Mouse (Mus musculus) midbrain, embryonic 16.5 days (tissue): ENCODE data around the gene Krtap4-2. TPM values are rescaled to one million over a fixed set of nuclear protein-coding genes. Genes with fewer than 3 reads are reported as not detected.
"Not testable (repeated sequence)": the region's sequence is repeated elsewhere in the genome, so short reads cannot be mapped to it uniquely, and the experiment has no call there.

Experiments
- ATAC-seq: fragments of 200-750 bp; cut with Nextera tagmentation; 2 replicates; pipeline ENCODE4 v1.8.0; 2017; ENCODE audit warnings: moderate TSS enrichment
- H3K27ac ChIP-seq: fragments of 300-500 bp; sonication (generic); 2 replicates; pipeline ENCODE4 v1.5.1; 2014; ENCODE audit warnings: mild to moderate bottlenecking, low read length, mixed read lengths
- H3K27me3 ChIP-seq: fragments of 300-500 bp; sonication (generic); 2 replicates; pipeline ENCODE4 v1.6.1; 2014; ENCODE audit warnings: low read depth, low read length, mixed read lengths; ENCODE audit not compliant: control insufficient read depth, insufficient read depth
- H3K36me3 ChIP-seq: fragments of 300-500 bp; sonication (generic); 2 replicates; pipeline ENCODE4 v1.6.1; 2014; ENCODE audit warnings: mild to moderate bottlenecking, low read length, moderate library complexity, mixed read lengths; ENCODE audit not compliant: control insufficient read depth, insufficient read depth
- H3K4me1 ChIP-seq: fragments of 300-500 bp; sonication (generic); 2 replicates; pipeline ENCODE4 v1.6.1; 2014; ENCODE audit warnings: mild to moderate bottlenecking, low read length, mixed read lengths; ENCODE audit not compliant: control insufficient read depth, insufficient read depth
- H3K4me2 ChIP-seq: fragments of 300-500 bp; sonication (generic); 2 replicates; pipeline ENCODE4 v1.6.1; 2014; ENCODE audit warnings: mild to moderate bottlenecking, low read length, mixed read lengths
- H3K4me3 ChIP-seq: fragments of 300-500 bp; sonication (generic); 2 replicates; pipeline ENCODE4 v1.5.1; 2014; ENCODE audit warnings: low read depth, mild to moderate bottlenecking, low read length, moderate library complexity, mixed read lengths
- H3K9ac ChIP-seq: fragments of 300-500 bp; sonication (generic); 2 replicates; pipeline ENCODE4 v1.6.1; 2014; ENCODE audit warnings: low read depth, low read length, mixed read lengths
- H3K9me3 ChIP-seq: fragments of 300-500 bp; sonication (generic); replicated peaks from 2 replicates; pipeline ENCODE4 v1.6.1; 2014; ENCODE audit warnings: mild to moderate bottlenecking, low read length, mixed read lengths; ENCODE audit not compliant: control insufficient read depth, poor library complexity, severe bottlenecking
- WGBS: fragments of 180-500 bp; shearing (Covaris S2); extraction: QIAGEN DNeasy Blood & Tissue Kit; methylation state at CpG from one replicate; pipeline ENCODE4 v1.1.7; 2014; 5-methylcytosine and 5-hydroxymethylcytosine counted together
- polyA plus RNA-seq: library from polyadenylated mRNA; unstranded; fragments of >200 nt; fragmentation: Nextera tagmentation; extraction: Ambion mirVana; gene quantifications from 2 replicates; pipeline ENCODE4 v1.2.1, GENCODE M21; 2015

Gene Krtap4-2
- polyA plus RNA-seq, 1 experiment from 2014 or later, result 0.25 TPM

- H3K4me1 ChIP-seq, H3K4me3 ChIP-seq, H3K27ac ChIP-seq, H3K9me3 ChIP-seq, H3K27me3 ChIP-seq, H3K9ac ChIP-seq, H3K36me3 ChIP-seq, H3K4me2 ChIP-seq, ATAC-seq: not testable (repeated sequence)
- WGBS, result 77% methylated on average over 1 of the region's 2 CpGs
These were observed 24.8 kb downstream of the Krtap4-2 start, which contains the start of gene Gm11937 for GRCm38 (mm10) chr11:99610089-99610488. Gene Gm11937, minus strand, starts transcription at chr11:99610189.

- no peak overlapping the region for H3K4me2 ChIP-seq
- ATAC-seq, result no peak
- 75% methylated on average over 1 of the region's 1 CpGs for WGBS
These were observed 25.8 kb downstream of the Krtap4-2 start for GRCm38 (mm10) chr11:99609126-99609525.

GRCm38 (mm10) chr11:99603208-99603607 is 31.7 kb downstream of the Krtap4-2 start, which contains the start of gene Gm11938:
Gene Gm11938, minus strand, starts transcription at chr11:99603308.
- not testable (repeated sequence) for H3K4me2 ChIP-seq, ATAC-seq, H3K9ac ChIP-seq, H3K27me3 ChIP-seq, H3K4me3 ChIP-seq, H3K36me3 ChIP-seq, H3K9me3 ChIP-seq, H3K4me1 ChIP-seq, H3K27ac ChIP-seq
- 85% methylated on average over 1 of the region's 1 CpGs for WGBS

More at GRCm38 (mm10) chr11:99609126-99609525, 25.8 kb downstream of the Krtap4-2 start:
- no peak overlapping the region for H3K27ac ChIP-seq
- no peaks in the 10 kb centered on the region for H3K4me1 ChIP-seq
- H3K36me3 ChIP-seq, result no peaks in the 10 kb centered on the region
- no peaks in the 10 kb centered on the region for H3K27me3 ChIP-seq
- H3K9ac ChIP-seq, result no peak overlapping the region
- no peaks in the 10 kb centered on the region for H3K9me3 ChIP-seq
- H3K4me3 ChIP-seq, result no peak overlapping the region

DNA sequence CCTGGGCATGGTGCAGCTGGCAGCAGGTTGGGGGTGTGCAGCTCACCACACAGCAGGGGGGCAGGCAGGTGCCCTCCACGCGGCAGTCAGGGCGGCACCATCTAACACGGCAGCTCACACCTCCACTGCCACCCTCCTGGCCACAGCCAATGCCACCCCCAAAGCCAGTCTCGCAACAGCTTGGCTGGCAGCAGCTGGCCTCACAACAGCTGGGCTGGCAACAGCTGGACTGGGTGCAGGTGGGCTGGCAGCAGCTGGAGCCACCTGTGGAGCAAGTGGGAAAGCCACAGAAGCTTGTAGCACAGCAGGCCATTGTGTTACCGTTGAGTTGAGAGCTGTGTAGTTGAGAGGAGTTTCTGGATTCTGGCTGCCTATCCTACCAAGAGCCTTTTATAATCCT is 37.1 kb downstream of the Krtap4-2 start, which contains the start of gene Krtap9-3:
TSS of gene Krtap9-3 (minus strand) at position 364 of the 400 bp plus-strand sequence.
- not testable (repeated sequence) for H3K4me3 ChIP-seq, H3K4me1 ChIP-seq, H3K27ac ChIP-seq, H3K4me2 ChIP-seq, ATAC-seq, H3K36me3 ChIP-seq, H3K9me3 ChIP-seq, H3K27me3 ChIP-seq, H3K9ac ChIP-seq
- WGBS, result 76% methylated on average over 6 of the region's 6 CpGs

- H3K36me3 ChIP-seq, result no peaks in the 10 kb centered on the region
- H3K9ac ChIP-seq, result no peak within 1 kb of the TSS
- no peak within 1 kb of the TSS for H3K27ac ChIP-seq
- 92% methylated on average over 6 of the region's 6 CpGs for WGBS
- no peaks in the 10 kb centered on the region for H3K4me1 ChIP-seq
- no peak within 1 kb of the TSS for H3K4me2 ChIP-seq
- no peak within 1 kb of the TSS for H3K4me3 ChIP-seq
- no peak for ATAC-seq
- no peaks in the 10 kb centered on the region for H3K27me3 ChIP-seq
- no peaks in the 10 kb centered on the region for H3K9me3 ChIP-seq
These were observed 43.9 kb downstream of the Krtap4-2 start, which contains the start of gene Krtap1-3 for GRCm38 (mm10) chr11:99590981-99591380. Gene Krtap1-3, minus strand, starts transcription at chr11:99591339.

GRCm38 (mm10) chr11:99585096-99585495 is 49.8 kb downstream of the Krtap4-2 start:
- WGBS, result 90% methylated on average over 7 of the region's 7 CpGs
- no peak for ATAC-seq
- no peak overlapping the region for H3K9ac ChIP-seq
- H3K4me1 ChIP-seq, result no peaks in the 10 kb centered on the region
- H3K4me3 ChIP-seq, result no peak overlapping the region
- no peak overlapping the region for H3K4me2 ChIP-seq
- H3K27me3 ChIP-seq, result no peaks in the 10 kb centered on the region
- H3K27ac ChIP-seq, result no peak overlapping the region
- H3K36me3 ChIP-seq, result no peaks in the 10 kb centered on the region
- H3K9me3 ChIP-seq, result no peaks in the 10 kb centered on the region

Other genes starting within 250 kb of the Krtap4-2 start
- gene Krt10, start 245.7 kb downstream of the Krtap4-2 start, polyA plus RNA-seq, result 28.9 and 29.8 TPM in 2 replicates
- gene Krt12, start 212.8 kb downstream of the Krtap4-2 start, polyA plus RNA-seq, result 0.14 TPM in 1 of 2 replicates, not detected in the other
- gene Krt20, start 196.9 kb downstream of the Krtap4-2 start, polyA plus RNA-seq, result 0.21 and 0.34 TPM in 2 replicates
- gene Krt23, start 141.9 kb downstream of the Krtap4-2 start, polyA plus RNA-seq, result 0.11 TPM in 1 of 2 replicates, not detected in the other
- gene Krt39, start 113.7 kb downstream of the Krtap4-2 start, polyA plus RNA-seq, result not detected in 2 replicates
- gene Krt40, start 91.9 kb downstream of the Krtap4-2 start, polyA plus RNA-seq, result not detected in 2 replicates
- not detected in 2 replicates for gene Krtap3-3, start 84.2 kb downstream of the Krtap4-2 start, polyA plus RNA-seq
- not detected in 2 replicates for gene Krtap3-2, start 78.2 kb downstream of the Krtap4-2 start, polyA plus RNA-seq
- not detected in 2 replicates for gene Gm11939, start 75.6 kb downstream of the Krtap4-2 start, polyA plus RNA-seq
- gene Krtap3-1, start 68.5 kb downstream of the Krtap4-2 start, polyA plus RNA-seq, result not detected in 2 replicates
- not detected in 2 replicates for gene Krtap1-5, start 54.1 kb downstream of the Krtap4-2 start, polyA plus RNA-seq
- not detected in 2 replicates for gene Krtap1-4, start 51.4 kb downstream of the Krtap4-2 start, polyA plus RNA-seq
- not detected in 2 replicates for gene Krtap1-3, start 43.7 kb downstream of the Krtap4-2 start, polyA plus RNA-seq
- not detected in 2 replicates for gene Krtap9-3, start 37.0 kb downstream of the Krtap4-2 start, polyA plus RNA-seq
- not detected in 2 replicates for gene Gm11938, start 31.8 kb downstream of the Krtap4-2 start, polyA plus RNA-seq
- not detected in 2 replicates for gene Gm11937, start 24.9 kb downstream of the Krtap4-2 start, polyA plus RNA-seq
- gene Krtap2-4, start 20.2 kb downstream of the Krtap4-2 start, polyA plus RNA-seq, result not detected in 2 replicates
- gene Gm11562, start 14.6 kb downstream of the Krtap4-2 start, polyA plus RNA-seq, result not detected in 2 replicates
- not detected in 2 replicates for gene Krtap4-1, start 6.8 kb downstream of the Krtap4-2 start, polyA plus RNA-seq
- not detected in 2 replicates for gene Krtap4-7, start 9.0 kb upstream of the Krtap4-2 start, polyA plus RNA-seq
- not detected in 2 replicates for gene Gm11555, start 15.2 kb upstream of the Krtap4-2 start, polyA plus RNA-seq
- gene Gm11563, start 23.9 kb upstream of the Krtap4-2 start, polyA plus RNA-seq, result not detected in 2 replicates
- not detected in 2 replicates for gene Krtap4-6, start 30.9 kb upstream of the Krtap4-2 start, polyA plus RNA-seq
- not detected in 2 replicates for gene Gm14190, start 55.7 kb upstream of the Krtap4-2 start, polyA plus RNA-seq
- gene Gm14180, start 99.2 kb upstream of the Krtap4-2 start, polyA plus RNA-seq, result not detected in 2 replicates
- not detected in 2 replicates for gene Gm11595, start 137.8 kb upstream of the Krtap4-2 start, polyA plus RNA-seq
- gene Krtap4-8, start 145.6 kb upstream of the Krtap4-2 start, polyA plus RNA-seq, result not detected in 2 replicates
- gene Krtap4-9, start 150.1 kb upstream of the Krtap4-2 start, polyA plus RNA-seq, result not detected in 2 replicates
- not detected in 2 replicates for gene Gm11596, start 158.4 kb upstream of the Krtap4-2 start, polyA plus RNA-seq
- gene Gm11569, start 163.8 kb upstream of the Krtap4-2 start, polyA plus RNA-seq, result not detected in 2 replicates
- gene Gm11554, start 169.4 kb upstream of the Krtap4-2 start, polyA plus RNA-seq, result not detected in 2 replicates
- gene Krtap4-13, start 174.8 kb upstream of the Krtap4-2 start, polyA plus RNA-seq, result not detected in 2 replicates
- not detected in 2 replicates for gene Gm11564, start 180.6 kb upstream of the Krtap4-2 start, polyA plus RNA-seq
- gene 2300003K06Rik, start 203.0 kb upstream of the Krtap4-2 start, polyA plus RNA-seq, result not detected in 2 replicates
- not detected in 2 replicates for gene Krtap4-16, start 216.5 kb upstream of the Krtap4-2 start, polyA plus RNA-seq
- not detected in 2 replicates for gene Gm11568, start 222.8 kb upstream of the Krtap4-2 start, polyA plus RNA-seq
- gene Gm11559, start 229.4 kb upstream of the Krtap4-2 start, polyA plus RNA-seq, result not detected in 2 replicates
- not detected in 2 replicates for gene Krtap9-1, start 238.3 kb upstream of the Krtap4-2 start, polyA plus RNA-seq
- not detected in 2 replicates for gene Gm11567, start 244.1 kb upstream of the Krtap4-2 start, polyA plus RNA-seq